Mouse (Mus musculus) 3134 (cell line): Measurements from ENCODE around the gene Rassf4.
A peak's percentile ranks its signal among the peaks of the same experiment; 100 is the strongest.

Experiments used
- DNase-seq: peaks from one replicate; pipeline ENCODE4 v3.0.0-alpha.2; 2011; ENCODE audit warnings: low spot score; ENCODE audit not compliant: insufficient read length; ENCODE audit errors: extremely low read depth

The Rassf4 gene

GRCm38 (mm10) chr6:116672349-116672748 lies 1.4 kb downstream of the Rassf4 start:
- no peak for DNase-seq

GRCm38 (mm10) chr6:116671768-116672167 lies 2.0 kb downstream of the Rassf4 start:
- DNase-seq, result no peak

GRCm38 (mm10) chr6:116671031-116671430 lies 2.7 kb downstream of the Rassf4 start:
- no peak for DNase-seq

- DNase-seq, result peak; percentile 46
Measured at GRCm38 (mm10) chr6:116670144-116670543, 3.6 kb downstream of the Rassf4 start.

DNA sequence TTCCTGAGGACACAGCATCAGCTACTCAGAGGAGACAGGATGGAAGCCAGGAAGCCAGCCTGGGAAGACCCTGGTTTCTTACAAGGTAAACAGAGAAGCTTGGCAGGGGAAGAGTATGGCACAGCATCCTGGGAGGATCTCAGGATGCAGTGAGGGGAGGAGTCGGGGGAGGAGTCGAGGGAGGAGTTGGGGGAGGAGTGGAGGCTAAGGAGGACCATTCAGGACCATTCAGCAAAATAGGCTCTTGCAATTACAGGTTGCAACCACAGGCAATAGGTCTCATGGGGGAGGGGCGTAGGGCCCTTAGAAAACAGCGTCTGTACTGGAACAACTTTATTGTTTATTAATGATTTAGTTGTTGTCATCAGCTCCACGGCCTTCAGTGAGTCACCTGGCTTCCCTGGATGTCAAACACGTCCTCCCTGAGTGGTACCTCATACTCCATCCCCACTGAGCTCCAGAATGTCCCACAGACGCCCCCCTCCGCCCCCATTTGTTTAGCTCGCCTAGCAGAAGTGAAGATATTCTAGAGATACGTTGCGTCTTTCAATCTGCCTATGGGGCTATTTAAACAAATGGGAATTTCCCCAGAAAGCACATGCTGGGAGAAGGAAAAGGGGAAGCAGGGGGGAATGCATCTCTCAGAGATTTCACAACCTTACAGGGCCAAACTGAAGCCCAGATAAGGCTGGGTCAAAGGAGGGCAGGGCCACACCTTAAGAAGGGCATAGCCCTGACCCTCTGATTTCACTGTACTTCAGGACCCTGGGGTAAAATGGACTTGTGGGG lies 4.9 kb downstream of the Rassf4 start:
- DNase-seq, result peak; percentile 62

DNA sequence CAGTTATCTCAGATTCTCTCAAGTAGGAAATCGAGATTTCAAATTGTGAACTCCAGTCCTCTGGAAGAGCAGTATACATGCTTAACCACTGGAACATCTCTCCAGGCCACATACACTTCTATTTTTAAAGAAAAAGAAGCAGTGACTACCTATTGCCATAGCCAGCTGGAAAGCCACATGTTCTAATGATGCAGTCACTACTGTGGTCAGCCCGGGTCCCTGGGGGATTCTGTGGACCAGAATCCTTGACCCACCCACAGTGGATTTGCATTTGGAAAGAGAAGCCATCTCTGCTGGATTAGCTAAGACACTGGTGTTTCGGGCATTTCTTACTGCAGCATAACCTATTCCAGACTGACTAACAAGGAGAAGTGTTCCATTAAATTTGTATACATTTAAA lies 6.4 kb downstream of the Rassf4 start:
- peak; percentile 66 for DNase-seq

GRCm38 (mm10) chr6:116666892-116667291 lies 6.9 kb downstream of the Rassf4 start:
- no peak for DNase-seq

GRCm38 (mm10) chr6:116666085-116666750 lies 7.5 kb downstream of the Rassf4 start:
- DNase-seq, result no peak

DNA sequence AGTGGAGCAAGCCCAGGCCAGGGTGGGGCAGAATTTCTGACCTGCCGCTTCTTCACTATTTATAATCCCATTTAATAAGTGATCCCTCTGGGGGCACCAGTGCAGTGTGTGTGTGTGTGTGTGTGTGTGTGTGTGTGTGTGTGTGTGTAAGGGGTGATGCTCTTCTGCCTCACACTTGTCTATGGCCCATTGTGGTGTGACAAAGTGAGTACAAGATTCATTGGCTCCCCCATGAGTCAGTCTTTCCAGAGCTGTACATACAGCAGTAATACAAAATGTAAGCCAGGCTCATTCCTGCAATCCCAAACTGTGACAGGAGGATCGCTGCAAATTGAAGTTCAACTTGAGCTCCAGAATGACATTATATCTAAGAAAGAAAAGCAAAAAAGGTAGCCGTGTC lies 8.9 kb downstream of the Rassf4 start:
- DNase-seq, result no peak

GRCm38 (mm10) chr6:116664031-116664430 lies 9.7 kb downstream of the Rassf4 start:
- no peak for DNase-seq

DNA sequence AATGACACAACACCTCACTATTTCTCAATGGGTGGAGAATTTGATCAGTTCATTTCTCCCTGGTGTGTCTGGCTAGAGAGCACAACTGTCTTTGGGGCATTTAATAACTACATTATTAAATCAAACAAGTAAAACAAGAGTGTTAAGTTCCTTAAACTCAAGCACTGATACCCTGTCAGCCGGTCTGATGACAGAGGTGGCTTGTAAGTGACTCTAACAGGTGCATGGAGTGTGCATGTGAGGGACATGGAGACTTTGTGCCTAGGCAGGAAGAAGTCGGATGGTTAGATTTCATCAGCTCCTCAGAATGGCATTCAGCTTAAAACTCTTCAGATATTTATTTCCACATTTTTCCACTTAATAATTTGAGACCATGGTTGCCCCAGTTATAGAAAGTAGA lies 10.4 kb downstream of the Rassf4 start:
- DNase-seq, result no peak

DNA sequence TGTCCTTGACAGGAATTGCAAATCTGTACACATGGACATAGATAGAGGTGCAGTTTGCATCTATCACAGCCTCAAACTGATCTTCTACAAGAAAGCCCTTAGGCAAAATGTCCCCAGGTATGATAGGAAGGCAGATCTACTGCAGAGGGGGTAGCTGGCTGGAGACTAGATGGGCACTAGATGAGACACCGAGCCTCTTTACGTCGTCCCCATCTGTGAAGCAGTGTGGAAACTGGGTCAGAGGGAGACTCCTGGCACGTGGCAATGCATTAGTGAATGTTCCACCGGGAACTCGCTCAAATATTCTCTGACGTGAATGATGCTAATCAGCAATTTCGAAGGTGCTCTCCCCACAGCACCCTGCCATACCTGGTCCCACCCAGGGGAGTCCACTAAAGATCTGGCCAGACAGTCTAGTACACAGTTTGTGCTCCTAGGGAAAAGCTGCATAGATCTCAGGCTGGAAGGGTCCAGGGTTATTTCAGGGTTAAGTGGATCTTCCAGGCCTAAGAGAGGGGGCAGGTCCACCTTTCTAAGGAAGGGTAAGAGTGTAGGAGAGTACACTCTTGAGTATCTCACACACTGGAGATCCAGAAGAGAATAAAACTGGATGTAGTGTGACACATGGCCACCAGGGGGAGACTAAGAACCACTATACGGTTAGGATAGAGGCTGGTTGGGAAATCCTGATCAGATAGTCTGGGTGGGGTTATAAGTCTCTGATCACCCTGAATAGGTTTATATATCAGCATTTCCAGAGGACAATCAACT lies 19.9 kb downstream of the Rassf4 start:
- no peak for DNase-seq

GRCm38 (mm10) chr6:116653191-116653590 lies 20.6 kb downstream of the Rassf4 start:
- no peak for DNase-seq

- peak; percentile 45 for DNase-seq
Measured at GRCm38 (mm10) chr6:116651437-116652118, 22.2 kb downstream of the Rassf4 start.

DNA sequence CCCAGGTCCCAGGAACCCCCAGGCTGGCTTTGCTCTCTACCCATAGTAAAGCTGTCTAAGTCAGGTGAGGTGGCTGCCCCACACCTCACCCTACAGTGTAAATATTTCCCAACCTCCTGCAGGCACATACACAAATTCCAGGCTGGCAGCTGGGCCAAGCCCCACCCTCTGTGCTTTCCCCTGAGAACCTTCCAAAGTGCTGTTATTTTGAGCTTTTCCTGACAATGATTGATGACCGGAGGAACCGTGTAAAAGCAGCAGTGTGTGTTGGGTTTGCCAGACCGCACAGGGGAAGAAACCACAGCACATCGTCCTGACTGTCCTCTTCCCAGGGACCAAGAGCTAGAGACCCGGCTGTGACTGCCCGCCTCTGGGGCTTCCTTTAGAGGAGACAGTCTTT lies 23.3 kb downstream of the Rassf4 start, which contains the start of gene Depp1:
Depp1 (plus strand) TSS at position 204 of the 400 bp plus-strand sequence.
- peak; percentile 62 for DNase-seq

DNA sequence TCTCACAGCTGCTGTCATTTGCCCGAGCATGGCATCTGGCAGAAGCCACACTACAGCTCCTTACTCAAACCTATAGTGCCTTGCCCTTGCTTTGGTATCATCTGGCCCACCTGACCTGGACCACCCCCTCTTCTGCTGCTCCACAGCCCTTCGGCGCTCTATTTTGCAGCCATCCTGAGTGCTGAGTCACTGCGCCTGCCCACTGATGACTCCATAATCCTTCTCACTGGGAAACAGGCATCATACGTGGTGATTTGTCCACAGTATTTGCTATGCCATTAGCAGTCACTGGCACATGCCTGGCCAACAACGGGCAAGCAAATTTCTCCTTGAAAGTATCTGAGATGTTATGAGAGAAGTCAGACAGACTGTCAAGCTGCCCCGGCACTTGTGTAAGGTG lies 23.9 kb downstream of the Rassf4 start:
- no peak for DNase-seq

- peak; percentile 57 for DNase-seq
Measured at GRCm38 (mm10) chr6:116647763-116648162, 26.0 kb downstream of the Rassf4 start.

DNA sequence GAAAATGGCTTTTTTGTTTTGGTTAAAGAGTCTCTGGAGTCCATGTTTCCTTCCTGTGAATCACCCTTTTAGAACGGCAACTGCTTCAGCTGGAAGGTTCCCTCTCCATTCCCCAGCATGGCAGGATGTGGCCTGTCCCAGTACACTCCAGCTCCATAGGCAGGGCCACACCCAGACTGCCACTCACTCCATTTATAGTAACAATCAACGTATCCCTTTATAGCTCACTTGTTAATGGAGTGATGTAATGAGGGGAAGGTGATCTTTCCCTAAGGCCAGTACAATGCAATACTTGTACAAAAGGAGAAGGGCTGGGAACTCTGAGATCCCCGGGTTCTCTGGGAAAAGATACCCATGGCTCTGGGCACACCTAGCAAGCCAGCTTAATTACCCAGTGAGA lies 29.4 kb downstream of the Rassf4 start:
- no peak for DNase-seq

- DNase-seq, result no peak
Measured at GRCm38 (mm10) chr6:116643881-116644280, 29.9 kb downstream of the Rassf4 start.

DNA sequence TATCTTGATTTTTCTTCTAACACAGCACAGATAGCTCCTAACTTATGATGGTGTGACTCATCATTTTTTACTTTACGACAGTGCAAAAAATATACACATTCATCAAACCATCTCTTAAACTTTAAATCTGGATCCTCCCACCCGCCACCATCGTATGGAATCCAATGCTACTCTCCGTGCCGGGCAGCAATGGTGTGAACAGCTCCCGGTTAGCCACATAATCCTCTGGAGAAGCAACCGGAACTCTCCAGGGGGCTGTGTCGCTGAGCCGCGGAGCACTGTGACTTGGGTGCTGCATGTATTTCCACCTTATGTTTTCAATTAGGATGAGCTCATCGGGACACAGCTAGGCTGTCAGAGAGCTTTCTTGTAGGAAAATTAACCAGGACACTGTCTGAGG lies 30.8 kb downstream of the Rassf4 start:
- DNase-seq, result no peak

- no peak for DNase-seq
Measured at GRCm38 (mm10) chr6:116639663-116640062, 34.1 kb downstream of the Rassf4 start.
